Mouse (Mus musculus): ENCODE results near the gene Csf2. TPM values are rescaled to one million over a fixed set of nuclear protein-coding genes. Genes with fewer than 3 reads are reported as not detected.

The Csf2 gene
- polyA plus RNA-seq, 1 experiment = not detected

DNA sequence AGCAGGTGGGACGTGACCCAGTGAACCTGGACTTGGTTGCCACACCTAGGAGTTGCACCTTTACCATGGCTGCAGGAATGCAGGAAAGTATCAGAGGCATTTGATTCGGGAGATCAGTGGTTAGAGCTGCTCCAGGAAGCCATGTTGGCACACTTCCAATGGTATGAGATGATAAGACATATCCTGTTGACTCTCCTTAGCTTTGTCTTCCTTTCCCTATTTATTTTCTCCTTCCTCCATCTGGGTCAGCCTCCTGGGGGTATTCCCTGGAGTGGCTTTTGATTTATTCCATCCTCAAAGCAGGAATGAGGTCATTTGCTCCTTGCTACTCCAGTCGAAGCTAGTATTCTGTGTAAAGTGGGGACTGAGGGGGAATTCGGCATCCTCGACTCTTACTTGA lies 42.5 kb downstream of the Csf2 start:
- no peak for TF ChIP-seq GATA1 (IDR thresholded peaks at IDR 0.05; ENCODE audit: low read length)

DNA sequence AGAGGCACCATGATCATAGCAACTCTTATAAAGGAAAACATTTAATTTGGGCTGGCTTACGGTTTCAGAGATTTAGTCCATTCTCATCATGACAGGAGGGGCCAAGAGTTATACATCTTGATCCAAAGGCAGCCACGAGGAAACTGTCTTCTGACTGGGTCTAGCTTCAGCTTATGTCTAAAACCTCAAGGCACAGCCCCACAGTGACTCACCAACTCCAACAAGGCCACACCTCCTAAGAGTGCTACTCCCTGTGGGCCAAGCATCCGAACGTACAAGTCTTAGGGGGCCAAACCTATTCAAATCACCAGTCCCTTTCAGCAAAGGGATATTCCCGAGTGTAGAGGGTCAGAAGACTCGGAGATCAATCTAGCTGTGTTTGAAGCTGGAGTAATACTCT lies 44.1 kb downstream of the Csf2 start:
- no peak for TF ChIP-seq GATA1 (IDR thresholded peaks at IDR 0.05; ENCODE audit: low read length)

DNA sequence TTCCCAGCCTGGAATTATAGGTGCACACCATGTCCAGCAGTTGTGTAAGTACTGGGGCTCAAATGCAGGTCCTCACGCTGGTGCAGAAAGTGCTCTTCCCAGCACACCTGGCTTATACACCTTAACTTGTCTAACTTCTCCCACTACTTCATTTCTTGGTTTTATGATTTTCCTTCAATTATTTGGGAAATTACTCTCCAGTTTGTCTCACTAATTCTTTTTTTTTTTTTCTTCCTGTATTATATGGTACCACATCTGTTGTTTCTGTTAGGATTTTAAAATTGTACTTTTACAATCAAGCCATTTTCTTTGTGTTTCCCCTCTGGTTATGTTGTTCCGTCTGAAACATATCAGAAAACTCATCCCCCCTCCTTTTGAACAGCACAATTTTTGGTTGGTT lies 44.7 kb downstream of the Csf2 start:
- TF ChIP-seq GATA1 (IDR thresholded peaks at IDR 0.05; ENCODE audit: low read length) = no peak

DNA sequence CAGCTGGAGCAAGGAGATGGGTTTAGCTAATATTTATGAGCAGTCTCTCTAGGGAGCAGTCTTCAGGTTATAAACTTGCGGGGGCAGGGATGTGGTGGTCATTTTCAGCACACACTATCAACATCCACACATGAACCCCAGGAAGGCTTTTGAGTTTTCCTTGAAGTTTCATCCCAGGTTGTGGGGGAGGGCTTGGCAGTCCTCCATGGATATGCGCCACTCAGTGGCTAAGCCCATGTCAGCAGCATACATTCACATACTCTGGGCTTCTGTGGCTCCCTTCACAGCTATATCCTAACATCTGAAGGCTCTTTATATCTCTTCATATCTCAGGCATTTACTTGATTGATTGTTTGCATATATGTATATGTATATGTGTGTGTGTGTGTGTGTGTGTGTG lies 46.3 kb downstream of the Csf2 start:
- TF ChIP-seq GATA1 (IDR thresholded peaks at IDR 0.05; ENCODE audit: low read length) = no peak

DNA sequence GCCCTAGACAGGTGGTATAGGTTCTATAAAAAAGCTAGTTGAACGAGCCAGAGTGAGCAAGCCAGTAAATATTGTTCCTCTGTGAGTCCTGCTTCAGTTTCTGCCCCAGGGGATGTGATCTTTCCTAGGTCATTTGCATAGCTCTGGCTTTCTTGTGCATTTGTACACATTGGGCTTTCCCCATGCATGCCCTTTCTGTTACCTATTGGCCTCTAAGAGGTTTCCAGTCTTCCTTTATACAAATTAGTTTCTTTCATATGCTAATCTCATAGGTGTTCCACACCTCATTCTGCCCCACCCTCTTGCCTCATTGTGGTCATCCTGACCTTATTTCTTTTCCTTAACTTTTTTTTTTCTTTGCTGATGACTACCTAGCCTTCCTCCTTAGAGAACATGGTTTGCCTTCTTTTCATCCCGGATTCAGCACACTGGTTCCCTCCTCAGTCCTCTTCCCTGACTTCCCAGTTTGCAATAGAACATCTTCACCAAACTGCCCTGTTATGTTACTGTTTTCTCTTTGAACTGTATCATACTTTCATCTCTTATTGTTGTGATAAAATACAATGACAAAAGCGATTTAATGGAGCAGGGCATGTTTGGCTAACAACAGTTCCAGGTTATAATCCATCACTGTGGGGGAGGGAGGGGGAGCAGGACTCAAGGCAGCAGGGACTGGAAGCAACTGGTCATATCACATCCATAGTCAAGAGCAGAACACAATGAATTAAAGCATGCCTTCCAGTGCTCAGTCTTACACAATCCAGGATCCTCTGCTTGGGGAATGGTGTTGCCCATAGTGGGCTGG lies 47.4 kb downstream of the Csf2 start:
- no peak for TF ChIP-seq GATA1 (IDR thresholded peaks at IDR 0.05; ENCODE audit: low read length)

DNA sequence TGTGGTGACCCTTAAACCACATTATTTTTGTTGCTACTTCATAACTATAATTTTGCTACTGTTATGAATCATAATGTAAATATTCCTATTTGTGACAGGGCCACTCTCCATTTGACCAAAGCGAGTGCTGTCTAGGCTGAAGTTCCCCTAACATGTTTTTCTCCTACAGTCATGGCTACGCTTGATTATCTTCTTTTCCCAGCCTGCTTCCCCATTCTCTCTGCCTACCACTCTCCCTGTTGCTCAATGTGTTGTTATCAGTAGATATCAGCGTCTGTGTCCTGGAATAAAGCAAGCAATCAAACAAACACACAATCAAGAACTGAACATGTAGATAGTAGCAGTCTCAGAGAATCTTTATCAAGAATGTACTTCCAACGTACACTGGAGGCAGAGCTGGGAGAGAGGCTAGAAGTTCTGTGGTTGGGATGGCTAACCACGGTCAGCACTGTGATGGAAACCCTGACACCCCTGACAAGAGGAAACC lies 48.1 kb downstream of the Csf2 start:
- no peak for TF ChIP-seq GATA1 (IDR thresholded peaks at IDR 0.05; ENCODE audit: low read length)

Other genes with a start within 250 kb of the Csf2 start
- gene Slc22a4, start 221.6 kb downstream of the Csf2 start, polyA plus RNA-seq (2012) = 0.09 and 0.22 TPM in 2 replicates
- not detected in 2 replicates for gene Pdlim4, start 180.7 kb downstream of the Csf2 start, polyA plus RNA-seq (2012)
- gene P4ha2, start 149.6 kb downstream of the Csf2 start, polyA plus RNA-seq (2012) = not detected in 2 replicates
- gene Il3, start 17.6 kb upstream of the Csf2 start, polyA plus RNA-seq (2012) = not detected in 2 replicates
- gene Acsl6, start 54.1 kb upstream of the Csf2 start, polyA plus RNA-seq (2012) = not detected in 2 replicates
- gene Meikin, start 121.0 kb upstream of the Csf2 start, polyA plus RNA-seq (2012) = not detected in 2 replicates
- gene Fnip1, start 188.5 kb upstream of the Csf2 start, polyA plus RNA-seq (2012) = 0.99 and 1.6 TPM in 2 replicates